Mouse (Mus musculus): Measurements from ENCODE around the gene Glt8d1. TPM values are rescaled to one million over a fixed set of nuclear protein-coding genes. Genes with fewer than 3 reads are reported as not detected.

The Glt8d1 gene
- total and polyA plus RNA-seq, 3 experiments: 11.1 to 22.5 (median 13.8) TPM

DNA sequence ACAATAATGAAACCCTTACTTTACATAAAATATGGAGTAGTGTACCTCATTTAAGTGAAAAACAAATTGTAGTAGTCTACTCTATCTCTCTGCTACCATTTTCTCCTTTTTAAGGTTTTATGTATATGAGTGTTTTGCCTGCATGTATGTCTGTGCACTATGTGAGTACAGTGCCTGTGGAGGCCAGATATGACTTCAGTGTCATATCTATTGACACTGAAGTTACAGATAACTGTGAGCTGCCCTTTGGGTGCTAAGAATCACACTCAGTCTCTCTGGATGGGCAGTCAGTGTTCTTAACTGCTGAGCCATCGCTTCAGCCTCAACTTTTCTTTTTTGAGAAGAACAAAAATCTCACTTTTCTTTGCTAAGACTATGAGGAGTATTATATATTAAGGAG is 44.6 kb downstream of the Glt8d1 start:
- dilution Hi-C loops (cut with MboI; ENCODE audit: extremely low pct_ligation_motif_present, extremely low pct_unique_long_range_greater_than_20kb, low sequenced_read_pairs) (no loop called here), in situ Hi-C loops (cut with MboI; ENCODE audit: low pct_ligation_motif_present, low pct_unique_long_range_greater_than_20kb, low sequenced_read_pairs) (no loop called here)
- H3K4me2 ChIP-seq (ENCODE audit: insufficient read depth, low read depth, poor library complexity, severe bottlenecking): no peak overlapping the region
- 0 out of 2 replicates have a peak, but pooled peaks cover 2% of the 10 kb centered on the region for H3K79me2 ChIP-seq (replicated peaks; ENCODE audit: control insufficient read depth, extremely low read depth, insufficient read depth, poor library complexity, severe bottlenecking)
- no peak for TF ChIP-seq KAT2A (IDR thresholded peaks at IDR 0.05; ENCODE audit: insufficient replicate concordance, low read length)
- no peak for TF ChIP-seq POLR2A (IDR thresholded peaks at IDR 0.05; ENCODE audit: low read depth, low read length)
- no peak for TF ChIP-seq MXI1 (IDR thresholded peaks at IDR 0.05; ENCODE audit: low read depth, low read length)
- no peak for TF ChIP-seq PAX5 (IDR thresholded peaks at IDR 0.05; ENCODE audit: low read length)
- no peak for TF ChIP-seq MAFK (IDR thresholded peaks at IDR 0.05; ENCODE audit: insufficient replicate concordance, low read length)
- no peak for TF ChIP-seq EP300 (IDR thresholded peaks at IDR 0.05; ENCODE audit: low read length)
- TF ChIP-seq CHD2 (IDR thresholded peaks at IDR 0.05; ENCODE audit: low read length): no peak
- no peak for TF ChIP-seq ZKSCAN1 (IDR thresholded peaks at IDR 0.05; ENCODE audit: borderline replicate concordance, low read depth, low read length)
- TF ChIP-seq BHLHE40 (IDR thresholded peaks at IDR 0.05; ENCODE audit: low read depth, low read length): no peak
- no peak for TF ChIP-seq SMC3 (IDR thresholded peaks at IDR 0.05; ENCODE audit: low read depth, low read length)
- no peak for TF ChIP-seq ETS1 (conservative IDR thresholded peaks at IDR 0.05; ENCODE audit: low read depth, low read length)
- TF ChIP-seq SIN3A (IDR thresholded peaks at IDR 0.05; ENCODE audit: low read length): no peak
- no peak for DNase-seq (ENCODE audit: extremely low read depth)
- no peak overlapping the region for H3K27ac ChIP-seq (ENCODE audit: insufficient read depth, low read depth)
- H3K27me3 ChIP-seq (replicated peaks): no peaks in the 10 kb centered on the region
- H3K36me3 ChIP-seq (replicated peaks in 1 of 2; ENCODE audit: control insufficient read depth in 1 of 2, insufficient read depth in 1 of 2, low read length in 1 of 2): peaks cover 39 to 73% of the 10 kb centered on the region in 2 experiments
- no peaks in the 10 kb centered on the region for H3K9me3 ChIP-seq (replicated peaks; ENCODE audit: low read length)
- no peak overlapping the region for H3K9ac ChIP-seq (ENCODE audit: insufficient read depth, low read depth)
- peaks cover 0 to 3% of the 10 kb centered on the region in 2 experiments; a peak in 1 of 4 replicates for H3K4me1 ChIP-seq (ENCODE audit: control insufficient read depth in 1 of 2, insufficient read depth in 2 of 2)
- H3K4me3 ChIP-seq (replicated peaks in 1 of 3; ENCODE audit: low read depth in 2 of 3, low read length in 2 of 3, poor library complexity in 1 of 3): no peak overlapping the region

Other genes with a start within 250 kb of the Glt8d1 start
- gene Tmem110, start 175.8 kb upstream of the Glt8d1 start, total RNA-seq (2012; rRNA removed): 15.7 and 19.4 TPM in 2 replicates
- 10.3 and 10.4 TPM in 2 replicates for gene Tmem110, start 175.8 kb upstream of the Glt8d1 start, total RNA-seq (2014; rRNA removed)
- gene Tmem110, start 175.8 kb upstream of the Glt8d1 start, polyA plus RNA-seq (2012; ENCODE audit: insufficient read length, low read depth): 25.1 and 26.2 TPM in 2 replicates
- gene Mustn1, start 122.2 kb upstream of the Glt8d1 start, total RNA-seq (2012; rRNA removed): 0.29 and 0.30 TPM in 2 replicates
- gene Mustn1, start 122.2 kb upstream of the Glt8d1 start, total RNA-seq (2014; rRNA removed): 0.19 TPM in 1 of 2 replicates, not detected in the other
- 0.33 and 0.44 TPM in 2 replicates for gene Mustn1, start 122.2 kb upstream of the Glt8d1 start, polyA plus RNA-seq (2012; ENCODE audit: insufficient read length, low read depth)
- gene Itih4, start 114.9 kb upstream of the Glt8d1 start, total RNA-seq (2012; rRNA removed): not detected in 2 replicates
- not detected in 2 replicates for gene Itih4, start 114.9 kb upstream of the Glt8d1 start, total RNA-seq (2014; rRNA removed)
- gene Itih4, start 114.9 kb upstream of the Glt8d1 start, polyA plus RNA-seq (2012; ENCODE audit: insufficient read length, low read depth): not detected in 2 replicates
- gene Itih3, start 77.6 kb upstream of the Glt8d1 start, total RNA-seq (2012; rRNA removed): not detected in 2 replicates
- gene Itih3, start 77.6 kb upstream of the Glt8d1 start, total RNA-seq (2014; rRNA removed): not detected in 2 replicates
- gene Itih3, start 77.6 kb upstream of the Glt8d1 start, polyA plus RNA-seq (2012; ENCODE audit: insufficient read length, low read depth): not detected in 2 replicates
- 0.04 TPM in 1 of 2 replicates, not detected in the other for gene Itih1, start 58.1 kb upstream of the Glt8d1 start, total RNA-seq (2012; rRNA removed)
- not detected in 2 replicates for gene Itih1, start 58.1 kb upstream of the Glt8d1 start, total RNA-seq (2014; rRNA removed)
- gene Itih1, start 58.1 kb upstream of the Glt8d1 start, polyA plus RNA-seq (2012; ENCODE audit: insufficient read length, low read depth): not detected in 2 replicates
- gene Nek4, start 50.0 kb upstream of the Glt8d1 start, total RNA-seq (2012; rRNA removed): 15.5 and 17.4 TPM in 2 replicates
- gene Nek4, start 50.0 kb upstream of the Glt8d1 start, total RNA-seq (2014; rRNA removed): 17.1 and 17.5 TPM in 2 replicates
- gene Nek4, start 50.0 kb upstream of the Glt8d1 start, polyA plus RNA-seq (2012; ENCODE audit: insufficient read length, low read depth): 17.6 and 18.3 TPM in 2 replicates
- gene Spcs1, start 272 bp downstream of the Glt8d1 start, total RNA-seq (2012; rRNA removed): 150 and 179 TPM in 2 replicates
- gene Spcs1, start 272 bp downstream of the Glt8d1 start, total RNA-seq (2014; rRNA removed): 344 and 351 TPM in 2 replicates
- gene Spcs1, start 272 bp downstream of the Glt8d1 start, polyA plus RNA-seq (2012; ENCODE audit: insufficient read length, low read depth): 176 and 181 TPM in 2 replicates
- 20.4 and 25.6 TPM in 2 replicates for gene Pbrm1, start 17.7 kb downstream of the Glt8d1 start, total RNA-seq (2012; rRNA removed)
- 22.6 and 24.6 TPM in 2 replicates for gene Pbrm1, start 17.7 kb downstream of the Glt8d1 start, total RNA-seq (2014; rRNA removed)
- gene Pbrm1, start 17.7 kb downstream of the Glt8d1 start, polyA plus RNA-seq (2012; ENCODE audit: insufficient read length, low read depth): 22.5 and 28.8 TPM in 2 replicates
- 136 and 207 TPM in 2 replicates for gene Gnl3, start 17.8 kb downstream of the Glt8d1 start, total RNA-seq (2012; rRNA removed)
- gene Gnl3, start 17.8 kb downstream of the Glt8d1 start, total RNA-seq (2014; rRNA removed): 321 and 385 TPM in 2 replicates
- gene Gnl3, start 17.8 kb downstream of the Glt8d1 start, polyA plus RNA-seq (2012; ENCODE audit: insufficient read length, low read depth): 364 and 365 TPM in 2 replicates
- 38.0 and 45.8 TPM in 2 replicates for gene Smim4, start 127.6 kb downstream of the Glt8d1 start, total RNA-seq (2012; rRNA removed)
- 13.5 and 19.1 TPM in 2 replicates for gene Smim4, start 127.6 kb downstream of the Glt8d1 start, total RNA-seq (2014; rRNA removed)
- gene Smim4, start 127.6 kb downstream of the Glt8d1 start, polyA plus RNA-seq (2012; ENCODE audit: insufficient read length, low read depth): 24.0 and 26.1 TPM in 2 replicates
- gene Nt5dc2, start 129.7 kb downstream of the Glt8d1 start, total RNA-seq (2012; rRNA removed): 41.6 and 52.5 TPM in 2 replicates
- gene Nt5dc2, start 129.7 kb downstream of the Glt8d1 start, total RNA-seq (2014; rRNA removed): 2.9 and 4.0 TPM in 2 replicates
- 3.3 and 5.7 TPM in 2 replicates for gene Nt5dc2, start 129.7 kb downstream of the Glt8d1 start, polyA plus RNA-seq (2012; ENCODE audit: insufficient read length, low read depth)
- 3.9 and 4.4 TPM in 2 replicates for gene Stab1, start 167.2 kb downstream of the Glt8d1 start, total RNA-seq (2012; rRNA removed)
- gene Stab1, start 167.2 kb downstream of the Glt8d1 start, total RNA-seq (2014; rRNA removed): 4.6 and 5.8 TPM in 2 replicates
- gene Stab1, start 167.2 kb downstream of the Glt8d1 start, polyA plus RNA-seq (2012; ENCODE audit: insufficient read length, low read depth): 11.2 TPM in 2 replicates
- gene Tnnc1, start 206.9 kb downstream of the Glt8d1 start, total RNA-seq (2012; rRNA removed): 0.25 and 0.29 TPM in 2 replicates
- 0.63 and 0.86 TPM in 2 replicates for gene Tnnc1, start 206.9 kb downstream of the Glt8d1 start, total RNA-seq (2014; rRNA removed)
- gene Tnnc1, start 206.9 kb downstream of the Glt8d1 start, polyA plus RNA-seq (2012; ENCODE audit: insufficient read length, low read depth): 0.66 and 1.0 TPM in 2 replicates
- 76.1 and 85.2 TPM in 2 replicates for gene Nisch, start 215.5 kb downstream of the Glt8d1 start, total RNA-seq (2012; rRNA removed)
- 43.1 and 46.3 TPM in 2 replicates for gene Nisch, start 215.5 kb downstream of the Glt8d1 start, total RNA-seq (2014; rRNA removed)
- 149 and 180 TPM in 2 replicates for gene Nisch, start 215.5 kb downstream of the Glt8d1 start, polyA plus RNA-seq (2012; ENCODE audit: insufficient read length, low read depth)
- 1.0 and 1.1 TPM in 2 replicates for gene Sema3g, start 216.5 kb downstream of the Glt8d1 start, total RNA-seq (2012; rRNA removed)
- gene Sema3g, start 216.5 kb downstream of the Glt8d1 start, total RNA-seq (2014; rRNA removed): 0.36 and 0.47 TPM in 2 replicates
- gene Sema3g, start 216.5 kb downstream of the Glt8d1 start, polyA plus RNA-seq (2012; ENCODE audit: insufficient read length, low read depth): 0.93 and 0.94 TPM in 2 replicates
- gene Phf7, start 249.9 kb downstream of the Glt8d1 start, total RNA-seq (2012; rRNA removed): 11.1 and 13.9 TPM in 2 replicates
- gene Phf7, start 249.9 kb downstream of the Glt8d1 start, total RNA-seq (2014; rRNA removed): 13.5 and 14.3 TPM in 2 replicates
- gene Phf7, start 249.9 kb downstream of the Glt8d1 start, polyA plus RNA-seq (2012; ENCODE audit: insufficient read length, low read depth): 10.0 and 12.5 TPM in 2 replicates

All from CH12.LX (cell line).